Mouse (Mus musculus): ENCODE results near the gene Cacna1h. TPM values are rescaled to one million over a fixed set of nuclear protein-coding genes. Genes with fewer than 3 reads are reported as not detected.

Cacna1h gene
- 8.8 and 9.9 TPM in 2 replicates for polyA plus RNA-seq (2014; fragmentation: Nextera tagmentation; extraction: Ambion mirVana)

- no peaks in the 10 kb centered on the region for H3K9me3 ChIP-seq (ENCODE audit: control insufficient read depth, low read length)
- H3K4me2 ChIP-seq (ENCODE audit: low read length) = peak within 1 kb of the TSS; percentile 89
- no peaks in the 10 kb centered on the region for H3K36me3 ChIP-seq (ENCODE audit: control insufficient read depth, insufficient read depth, low read length)
- WGBS = under 1% methylated on average over 78 of the region's 103 CpGs
- peaks cover 35 to 45% of the 10 kb centered on the region in 2 experiments for H3K4me1 ChIP-seq (ENCODE audit: control insufficient read depth in 2 of 2, insufficient read depth in 2 of 2, low read length in 2 of 2)
- H3K4me3 ChIP-seq (ENCODE audit: control insufficient read depth in 1 of 2, insufficient read depth in 1 of 2, low read depth in 1 of 2, low read length in 2 of 2) = peak within 1 kb of the TSS; percentile 61 to 80
- peak within 1 kb of the TSS; percentile 67 to 90 for H3K27ac ChIP-seq (replicated peaks in 1 of 2; ENCODE audit: control insufficient read depth in 1 of 2, insufficient read depth in 1 of 2, low read depth in 2 of 2, low read length in 2 of 2)
- peak; percentile 86 for ATAC-seq (ENCODE audit: insufficient number of reproducible peaks, insufficient read depth, low FRiP score, low read depth)
- H3K9ac ChIP-seq (ENCODE audit: low read length) = peak within 1 kb of the TSS; percentile 92
- H3K27me3 ChIP-seq (ENCODE audit: control insufficient read depth, insufficient read depth, low read length) = no peaks in the 10 kb centered on the region; the same call in 1 of the 2 replicates
Observed at GRCm38 (mm10) chr17:25433617-25434606, at the start of gene Cacna1h. TSS of gene Cacna1h (minus strand) at chr17:25433783.

- no peak for ATAC-seq (ENCODE audit: insufficient number of reproducible peaks, insufficient read depth, low FRiP score, low read depth)
- no peaks in the 10 kb centered on the region for H3K36me3 ChIP-seq (ENCODE audit: control insufficient read depth, insufficient read depth, low read length)
- H3K4me1 ChIP-seq (ENCODE audit: control insufficient read depth in 2 of 2, insufficient read depth in 2 of 2, low read length in 2 of 2) = peaks cover 22 to 25% of the 10 kb centered on the region in 2 experiments
- 76% methylated on average over 6 of the region's 6 CpGs for WGBS
- H3K4me3 ChIP-seq (ENCODE audit: control insufficient read depth in 1 of 2, insufficient read depth in 1 of 2, low read depth in 1 of 2, low read length in 2 of 2) = no peak overlapping the region
- H3K27me3 ChIP-seq (ENCODE audit: control insufficient read depth, insufficient read depth, low read length) = peaks cover 9% of the 10 kb centered on the region
- 0 out of 4 replicates have a peak overlapping the region, but pooled peaks of 1 of the 2 experiments have one; percentile 15 for H3K27ac ChIP-seq (replicated peaks in 1 of 2; ENCODE audit: control insufficient read depth in 1 of 2, insufficient read depth in 1 of 2, low read depth in 2 of 2, low read length in 2 of 2)
- no peak overlapping the region for H3K4me2 ChIP-seq (ENCODE audit: low read length)
- no peak overlapping the region for H3K9ac ChIP-seq (ENCODE audit: low read length)
- H3K9me3 ChIP-seq (ENCODE audit: control insufficient read depth, low read length) = no peaks in the 10 kb centered on the region
Observed at GRCm38 (mm10) chr17:25482092-25482491, 48.5 kb upstream of the Cacna1h start.

- peaks cover 26 to 36% of the 10 kb centered on the region in 2 experiments for H3K4me1 ChIP-seq (ENCODE audit: control insufficient read depth in 2 of 2, insufficient read depth in 2 of 2, low read length in 2 of 2)
- no peak overlapping the region for H3K9ac ChIP-seq (ENCODE audit: low read length)
- no peak overlapping the region for H3K4me2 ChIP-seq (ENCODE audit: low read length)
- 0 out of 2 replicates have a peak, but pooled peaks have one; percentile 4 for ATAC-seq (ENCODE audit: insufficient number of reproducible peaks, insufficient read depth, low FRiP score, low read depth)
- H3K9me3 ChIP-seq (ENCODE audit: control insufficient read depth, low read length) = no peaks in the 10 kb centered on the region
- 18% methylated on average over 4 of the region's 4 CpGs for WGBS
- H3K27ac ChIP-seq (replicated peaks in 1 of 2; ENCODE audit: control insufficient read depth in 1 of 2, insufficient read depth in 1 of 2, low read depth in 2 of 2, low read length in 2 of 2) = peak overlapping the region in 1 of 2 experiments; percentile 15; a peak in 1 of 4 replicates
- no peaks in the 10 kb centered on the region for H3K36me3 ChIP-seq (ENCODE audit: control insufficient read depth, insufficient read depth, low read length)
- peaks cover 13% of the 10 kb centered on the region for H3K27me3 ChIP-seq (ENCODE audit: control insufficient read depth, insufficient read depth, low read length)
- no peak overlapping the region for H3K4me3 ChIP-seq (ENCODE audit: control insufficient read depth in 1 of 2, insufficient read depth in 1 of 2, low read depth in 1 of 2, low read length in 2 of 2)
Observed at GRCm38 (mm10) chr17:25480820-25481219, 47.2 kb upstream of the Cacna1h start.

GRCm38 (mm10) chr17:25480152-25480551, 46.6 kb upstream of the Cacna1h start:
- Histone ChIP-seq H3K4me1 (ENCODE audit: control insufficient read depth in 2 of 2, insufficient read depth in 2 of 2, low read length in 2 of 2) (peaks cover 26 to 36% of the 10 kb centered on the region in 2 experiments), H3K4me2 (ENCODE audit: low read length) (no peak overlapping the region), H3K36me3 (ENCODE audit: control insufficient read depth, insufficient read depth, low read length) (no peaks in the 10 kb centered on the region), H3K9me3 (ENCODE audit: control insufficient read depth, low read length) (no peaks in the 10 kb centered on the region), H3K9ac (ENCODE audit: low read length) (no peak overlapping the region), H3K27ac (replicated peaks in 1 of 2; ENCODE audit: control insufficient read depth in 1 of 2, insufficient read depth in 1 of 2, low read depth in 2 of 2, low read length in 2 of 2) (no peak overlapping the region), H3K4me3 (ENCODE audit: control insufficient read depth in 1 of 2, insufficient read depth in 1 of 2, low read depth in 1 of 2, low read length in 2 of 2) (no peak overlapping the region), H3K27me3 (ENCODE audit: control insufficient read depth, insufficient read depth, low read length) (peaks cover 17% of the 10 kb centered on the region)
- WGBS = 23% methylated on average over 8 of the region's 8 CpGs
- no peak for ATAC-seq (ENCODE audit: insufficient number of reproducible peaks, insufficient read depth, low FRiP score, low read depth)

GRCm38 (mm10) chr17:25475946-25476744, 42.6 kb upstream of the Cacna1h start:
- Histone ChIP-seq H3K27me3 (ENCODE audit: control insufficient read depth, insufficient read depth, low read length) (peaks cover 26% of the 10 kb centered on the region), H3K9me3 (ENCODE audit: control insufficient read depth, low read length) (no peaks in the 10 kb centered on the region), H3K4me2 (ENCODE audit: low read length) (no peak overlapping the region), H3K4me1 (ENCODE audit: control insufficient read depth in 2 of 2, insufficient read depth in 2 of 2, low read length in 2 of 2) (peaks cover 31 to 44% of the 10 kb centered on the region in 2 experiments), H3K36me3 (ENCODE audit: control insufficient read depth, insufficient read depth, low read length) (no peaks in the 10 kb centered on the region), H3K4me3 (ENCODE audit: control insufficient read depth in 1 of 2, insufficient read depth in 1 of 2, low read depth in 1 of 2, low read length in 2 of 2) (no peak overlapping the region), H3K9ac (ENCODE audit: low read length) (no peak overlapping the region), H3K27ac (replicated peaks in 1 of 2; ENCODE audit: control insufficient read depth in 1 of 2, insufficient read depth in 1 of 2, low read depth in 2 of 2, low read length in 2 of 2) (no peak overlapping the region)
- ATAC-seq (ENCODE audit: insufficient number of reproducible peaks, insufficient read depth, low FRiP score, low read depth) = no peak
- WGBS = 39% methylated on average over 19 of the region's 19 CpGs

- H3K9ac ChIP-seq (ENCODE audit: low read length) = peak overlapping the region; percentile 62; the same call in 1 of the 2 replicates
- 2% methylated on average over 38 of the region's 38 CpGs for WGBS
- no peaks in the 10 kb centered on the region for H3K36me3 ChIP-seq (ENCODE audit: control insufficient read depth, insufficient read depth, low read length)
- no peak for ATAC-seq (ENCODE audit: insufficient number of reproducible peaks, insufficient read depth, low FRiP score, low read depth)
- H3K4me1 ChIP-seq (ENCODE audit: control insufficient read depth in 2 of 2, insufficient read depth in 2 of 2, low read length in 2 of 2) = peaks cover 17 to 30% of the 10 kb centered on the region in 2 experiments; a peak in 3 of 4 replicates
- H3K4me2 ChIP-seq (ENCODE audit: low read length) = peak overlapping the region; percentile 91
- no peak overlapping the region for H3K27ac ChIP-seq (replicated peaks in 1 of 2; ENCODE audit: control insufficient read depth in 1 of 2, insufficient read depth in 1 of 2, low read depth in 2 of 2, low read length in 2 of 2)
- H3K4me3 ChIP-seq (ENCODE audit: control insufficient read depth in 1 of 2, insufficient read depth in 1 of 2, low read depth in 1 of 2, low read length in 2 of 2) = peak overlapping the region; percentile 34 to 42
- H3K9me3 ChIP-seq (ENCODE audit: control insufficient read depth, low read length) = no peaks in the 10 kb centered on the region
- H3K27me3 ChIP-seq (ENCODE audit: control insufficient read depth, insufficient read depth, low read length) = peaks cover 22% of the 10 kb centered on the region
Observed at GRCm38 (mm10) chr17:25474330-25475077, 40.9 kb upstream of the Cacna1h start.
